Mouse (Mus musculus): Measurements from ENCODE around the gene Nin.

DNA sequence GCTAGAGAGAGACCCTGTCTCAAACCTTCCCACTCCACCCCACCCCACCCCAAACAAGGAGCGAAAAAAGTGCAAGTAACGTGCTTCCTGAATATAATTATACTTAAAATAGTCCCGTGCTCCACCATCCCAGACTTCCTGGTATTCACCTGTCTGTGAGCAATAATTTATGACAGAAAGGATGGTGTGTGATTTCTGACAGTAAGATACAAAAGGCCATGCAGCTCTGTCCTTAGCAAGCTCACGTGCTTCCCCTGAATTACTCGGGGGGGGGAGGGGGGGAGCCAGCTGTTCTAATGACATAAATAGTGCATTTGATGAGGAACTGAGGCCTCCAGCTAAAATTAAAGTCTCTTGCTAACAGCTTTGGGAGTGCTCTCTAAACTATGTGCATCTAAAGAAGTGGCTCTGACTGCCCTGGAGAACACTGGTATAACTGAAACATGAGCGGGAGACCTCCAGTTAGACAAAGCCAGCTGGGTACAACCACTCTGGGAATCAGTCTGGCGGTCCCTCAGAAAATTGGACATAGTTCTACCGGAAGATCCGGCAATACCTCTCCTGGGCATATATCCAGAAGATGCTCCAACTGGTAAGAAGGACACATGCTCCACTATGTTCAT lies 136.0 kb downstream of the Nin start:
- no peak for TF ChIP-seq MAFK (IDR thresholded peaks at IDR 0.05; ENCODE audit: borderline replicate concordance, low read depth, low read length)
- TF ChIP-seq ZNF384 (IDR thresholded peaks at IDR 0.05; ENCODE audit: low read depth, low read length): no peak
- TF ChIP-seq USF2 (IDR thresholded peaks at IDR 0.05; ENCODE audit: borderline replicate concordance in 1 of 2, insufficient read depth in 1 of 2, low read depth in 1 of 2, low read length in 2 of 2): no peak
- TF ChIP-seq EP300 (IDR thresholded peaks at IDR 0.05; ENCODE audit: low read depth in 1 of 2, low read length in 2 of 2): no peak
- TF ChIP-seq CTCF (IDR thresholded peaks at IDR 0.05 in 2 of 3, conservative IDR thresholded peaks at IDR 0.05 in 1 of 3; ENCODE audit: control insufficient read depth in 1 of 3, insufficient read depth in 1 of 3, low read depth in 2 of 3, low read length in 3 of 3, poor library complexity in 1 of 3, severe bottlenecking in 1 of 3): no peak
- no peak for TF ChIP-seq HCFC1 (IDR thresholded peaks at IDR 0.05; ENCODE audit: low read depth, low read length)
- no peak for TF ChIP-seq POLR2AphosphoS2 (IDR thresholded peaks at IDR 0.05; ENCODE audit: low read length)
- TF ChIP-seq GATA1 (IDR thresholded peaks at IDR 0.05; ENCODE audit: low read depth, low read length): no peak
- TF ChIP-seq UBTF (IDR thresholded peaks at IDR 0.05; ENCODE audit: borderline replicate concordance, insufficient read depth, low read depth, low read length): no peak
- no peak for TF ChIP-seq POLR2A (IDR thresholded peaks at IDR 0.05; ENCODE audit: control insufficient read depth in 1 of 2, insufficient read depth in 1 of 2, low read depth in 1 of 2, low read length in 2 of 2, poor library complexity in 1 of 2)
- no peak for TF ChIP-seq ZC3H11A (IDR thresholded peaks at IDR 0.05; ENCODE audit: low read depth, low read length)

Data from MEL (cell line).